In genomic region chr9:120415504-120415903, GRCm38 (mm10) we compare ENCODE assay signal across 8 mouse cellular contexts.
DNase-seq lines count a peak whose midpoint lies in the region; ATAC-seq and TF ChIP-seq lines count a peak whose summit lies in the region.

No protein-coding gene starts in this region.

- H3K4me1 ChIP-seq in embryonic fibroblast, embryonic 13.5 days (ENCODE audit: control insufficient read depth, insufficient read depth, low read length): no peaks in the 10 kb centered on the region
- H3K4me1 ChIP-seq in small intestine, adult 2 months (ENCODE audit: control insufficient read depth, insufficient read depth, insufficient read length, low read length): no peaks in the 10 kb centered on the region

- no peak for ATAC-seq in frontal cortex, adult (ENCODE audit: low TSS enrichment)

- TF ChIP-seq CTCF in embryonic fibroblast, embryonic 13.5 days (IDR thresholded peaks at IDR 0.05; ENCODE audit: borderline replicate concordance, insufficient read depth, low read length): peak; percentile 35; the same call in 1 of the 2 replicates
- TF ChIP-seq CTCF in small intestine, adult 2 months (IDR thresholded peaks at IDR 0.05; ENCODE audit: extremely low read depth, insufficient read length, insufficient replicate concordance, low read depth, low read length): peak; percentile 58; the same call in 1 of the 2 replicates

- TF ChIP-seq POLR2A in embryonic fibroblast, embryonic 13.5 days (IDR thresholded peaks at IDR 0.05; ENCODE audit: low read depth, low read length): no peak
- no peak for TF ChIP-seq POLR2A in small intestine, adult 2 months (IDR thresholded peaks at IDR 0.05; ENCODE audit: low read depth, low read length)

- no peaks in the 10 kb centered on the region for H3K36me3 ChIP-seq in small intestine, adult 2 months (ENCODE audit: control insufficient read depth, insufficient read depth, low read length)

- H3K4me3 ChIP-seq in embryonic fibroblast, embryonic 13.5 days (ENCODE audit: insufficient read depth, low read length): no peak overlapping the region
- H3K4me3 ChIP-seq in small intestine, adult 2 months (ENCODE audit: low read depth, low read length): no peak overlapping the region

- intact Hi-C loops in heart, postnatal 25 days (cut with DNase I): no loop called here

- WGBS in small intestine, adult 2 months: under 1% methylated on average over 5 of the region's 7 CpGs

- H3K27me3 ChIP-seq in small intestine, adult 2 months (ENCODE audit: control insufficient read depth, insufficient read depth, low read length): no peaks in the 10 kb centered on the region

- no peak overlapping the region for H3K27ac ChIP-seq in embryonic fibroblast, embryonic 13.5 days (ENCODE audit: insufficient read depth, low read length)
- no peak overlapping the region for H3K27ac ChIP-seq in small intestine, adult 2 months (ENCODE audit: insufficient read depth, low read depth, low read length)

- peak; percentile 79 to 93 for DNase-seq in frontal cortex, adult 2 months (ENCODE audit: extremely low spot score in 1 of 2, low spot score in 1 of 2)
- DNase-seq in adrenal gland, postnatal 4 days (ENCODE audit: low spot score in 2 of 2): peak; percentile 41 to 68
- DNase-seq in heart, postnatal 25 days (ENCODE audit: low spot score): peak; percentile 22
- DNase-seq in layer of hippocampus, postnatal 36 days: peak; percentile 62 to 64
- peak; percentile 80 to 86 for DNase-seq in lung, postnatal 4 days

Comparison
In these comparisons a context has a peak if more than half of its experiments do, and no peak if none do; other contexts are left out.
1. DNase-seq: peak in every context shown above with its lines; median percentile 86 in frontal cortex, adult 2 months; 83 in lung, postnatal 4 days; 63 in layer of hippocampus, postnatal 36 days; 54 in adrenal gland, postnatal 4 days; 22 in heart, postnatal 25 days.